Mouse (Mus musculus) gastrocnemius, postnatal 36 days (tissue): Measurements from ENCODE around the gene Tasp1. TPM values are rescaled to one million over a fixed set of nuclear protein-coding genes. Genes with fewer than 3 reads are reported as not detected.
"Not testable (repeated sequence)": the region's sequence is repeated elsewhere in the genome, so short reads cannot be mapped to it uniquely, and the experiment has no call there.

Experiments used
- DNase-seq, 2 experiments: peaks; one replicate each; pipeline ENCODE4 v3.0.0; 2022
- intact Hi-C: fragments of 180-260 bp; cut with DNase I; formaldehyde crosslinking; loops from one replicate; pipeline ENCODE4 v1.15.1; 2025
- total RNA-seq, 2 experiments: library from RNA; stranded (reverse); gene quantifications; 2 replicates each; pipeline ENCODE4 v1.2.3; 2021

The Tasp1 gene
- total RNA-seq, 2 experiments from 2014 or later: 4.6 to 5.2 TPM

DNA sequence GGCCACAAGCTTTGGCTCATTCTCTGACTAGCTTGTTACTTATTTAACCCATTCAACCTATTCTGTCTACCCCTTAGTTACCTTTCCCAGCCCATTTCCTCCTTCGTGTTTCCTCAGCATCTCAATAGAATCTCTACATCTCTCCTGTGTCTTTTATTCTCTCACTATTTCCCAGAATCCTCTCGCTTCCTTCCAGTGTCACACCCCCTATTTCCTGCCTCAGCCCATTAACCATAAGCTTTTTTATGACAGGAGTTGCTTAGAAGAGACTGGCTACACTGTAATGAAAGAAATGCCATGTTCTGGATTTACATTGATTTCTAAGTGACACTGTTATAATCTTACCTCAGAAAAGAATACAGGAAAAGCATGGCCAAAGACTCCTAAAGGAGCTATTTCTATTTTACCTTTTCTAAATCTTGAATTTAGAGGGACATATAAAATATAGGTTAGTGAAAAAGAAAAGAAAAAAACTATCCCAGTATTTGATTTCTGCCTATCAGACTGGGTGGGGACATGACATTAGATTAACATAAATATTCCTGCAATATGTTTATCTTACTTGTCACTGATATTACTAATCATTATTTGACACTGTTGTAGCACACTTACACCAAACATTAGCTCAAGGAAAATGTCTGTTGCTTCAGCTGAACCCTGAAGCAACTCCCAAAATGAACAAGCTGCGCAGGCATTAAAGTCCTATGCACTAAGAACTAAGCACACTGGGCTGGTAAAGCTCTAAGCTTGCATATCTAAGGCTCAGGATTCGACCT is 6.3 kb downstream of the Tasp1 start:
- intact Hi-C loops: no loop called here
- DNase-seq: no peak

DNA sequence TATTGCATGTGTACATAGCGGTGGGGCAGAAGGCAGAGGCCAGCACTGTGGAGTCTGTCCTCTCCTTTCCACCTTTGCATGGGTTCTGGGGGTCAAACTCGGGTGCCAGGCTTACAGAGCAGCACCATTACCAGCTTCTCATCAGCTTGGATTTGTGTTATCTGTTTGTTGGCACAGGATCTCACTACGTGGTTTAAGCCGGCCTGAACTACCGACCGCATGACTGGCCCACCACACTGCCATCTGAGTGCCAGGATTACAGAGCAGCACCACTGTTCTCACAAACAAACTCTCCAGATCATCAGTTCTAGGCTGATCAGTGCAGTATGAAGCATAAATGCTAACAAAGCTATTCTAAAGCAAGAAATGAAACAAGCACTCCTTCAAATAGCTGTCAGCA is 8.5 kb downstream of the Tasp1 start:
- intact Hi-C loops: no loop called here
- DNase-seq: no peak

DNA sequence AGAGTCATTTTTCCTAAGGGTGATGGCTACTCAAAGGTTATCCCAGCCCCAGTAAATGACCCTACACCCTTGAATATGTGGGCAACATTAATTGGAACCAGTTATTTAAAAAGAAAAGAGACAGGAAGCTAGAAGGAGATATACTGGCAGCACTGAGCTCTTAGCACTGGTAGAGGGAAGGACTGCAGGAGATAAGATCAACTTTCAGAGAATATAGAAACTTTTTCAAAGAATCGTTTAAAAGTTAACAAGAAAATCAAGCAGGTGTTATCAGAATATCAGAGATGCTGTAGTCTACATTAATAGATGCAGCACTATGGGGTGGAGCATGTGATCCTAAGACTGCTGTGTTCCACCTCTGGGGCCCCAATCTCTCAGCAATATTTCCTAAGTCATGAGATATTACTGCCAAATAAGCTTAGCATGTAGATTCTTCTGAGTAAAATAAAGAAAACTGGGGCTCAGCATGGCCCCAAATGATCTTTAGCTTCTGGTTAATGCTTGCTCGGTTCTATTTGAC is 14.9 kb downstream of the Tasp1 start:
- intact Hi-C loops: no loop called here
- DNase-seq: no peak

- no peak for DNase-seq
- intact Hi-C loops: no loop called here
Observed at GRCm38 (mm10) chr2:140042522-140043131, 24.0 kb downstream of the Tasp1 start.

- DNase-seq: no peak
- intact Hi-C loops: no loop called here
Observed at GRCm38 (mm10) chr2:140042081-140042480, 24.5 kb downstream of the Tasp1 start.

- intact Hi-C loops: no loop called here
- DNase-seq: no peak
Observed at GRCm38 (mm10) chr2:140037459-140037858, 29.1 kb downstream of the Tasp1 start.

DNA sequence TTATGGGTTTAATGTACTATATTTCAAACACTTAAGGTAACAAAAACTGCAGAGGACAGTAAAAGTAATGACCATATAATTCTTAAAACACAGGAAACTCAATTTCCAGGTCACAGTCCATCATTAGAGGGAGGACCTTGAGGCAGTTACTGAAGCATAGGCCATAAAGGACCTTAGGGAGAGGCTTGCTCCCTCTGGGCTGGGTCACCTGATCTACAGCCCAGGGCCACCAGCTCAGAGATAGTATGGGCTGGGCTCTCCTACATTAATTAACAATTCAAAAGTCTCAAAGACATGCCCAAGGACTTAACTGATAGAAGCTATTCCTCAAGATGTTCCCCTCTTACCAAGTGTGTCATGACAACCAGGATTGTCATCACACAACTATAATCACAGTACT is 29.8 kb downstream of the Tasp1 start:
- intact Hi-C loops: no loop called here
- no peak for DNase-seq

DNA sequence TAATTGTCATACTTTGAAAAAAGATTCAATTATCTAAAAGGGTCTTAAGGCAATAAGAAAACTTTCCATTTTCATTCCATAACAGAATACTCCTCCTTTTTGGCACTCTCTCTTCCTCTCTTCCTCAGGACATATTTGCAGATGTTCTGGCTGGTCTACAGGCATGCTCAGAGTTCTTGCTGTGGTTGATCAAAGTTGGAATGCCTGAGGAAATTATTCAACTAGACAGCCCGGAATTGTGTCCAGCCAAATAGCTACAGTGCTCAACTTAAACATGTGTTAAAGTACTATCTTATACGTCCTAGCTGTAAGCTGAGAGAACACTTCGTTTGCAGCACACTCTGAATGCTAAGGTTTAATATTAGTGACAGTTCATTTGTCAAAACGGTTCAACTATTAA is 41.7 kb downstream of the Tasp1 start:
- DNase-seq: no peak
- intact Hi-C loops: no loop called here

DNA sequence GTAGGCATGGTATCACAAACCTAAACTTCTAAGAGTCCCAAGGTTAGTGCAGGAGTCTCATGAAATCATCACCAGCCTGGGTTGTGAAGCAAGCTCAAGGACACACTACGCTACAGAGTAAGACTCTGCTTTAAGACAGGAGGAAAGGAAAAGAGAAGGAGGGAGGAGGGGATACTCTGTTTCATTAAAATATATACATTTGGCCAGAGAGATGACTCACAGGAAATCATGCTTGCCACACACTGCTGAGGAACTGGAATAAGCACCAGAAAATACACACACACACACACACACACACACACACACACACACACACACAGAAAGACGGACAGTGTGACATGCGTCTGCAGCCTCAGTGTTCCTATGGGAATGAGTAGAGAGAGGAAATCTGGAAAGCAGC is 59.2 kb downstream of the Tasp1 start:
- intact Hi-C loops: no loop called here
- DNase-seq: no peak

- intact Hi-C loops: no loop called here
- no peak for DNase-seq
Observed at GRCm38 (mm10) chr2:139998170-139998569, 68.4 kb downstream of the Tasp1 start.

- DNase-seq, intact Hi-C loops: not testable (repeated sequence)
Observed at GRCm38 (mm10) chr2:139989907-139990306, 76.7 kb downstream of the Tasp1 start.

DNA sequence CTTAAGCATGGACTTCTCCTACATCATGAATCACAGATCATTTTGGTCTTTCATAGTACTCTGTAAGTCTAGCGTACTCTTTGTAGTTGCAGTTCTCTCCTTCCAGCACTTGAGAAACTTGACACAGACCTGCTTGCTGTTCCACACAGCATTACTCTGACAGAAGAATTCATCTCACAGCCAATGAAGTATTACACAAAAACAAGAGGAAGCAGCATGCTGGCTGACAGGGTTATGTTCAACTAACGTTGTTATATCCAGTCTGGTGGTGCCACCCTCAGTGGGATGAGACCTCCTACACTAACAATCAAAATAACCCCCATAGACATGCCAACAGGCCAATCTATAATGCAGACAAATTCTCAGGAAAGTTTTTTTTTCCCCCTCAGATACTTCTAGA is 99.2 kb downstream of the Tasp1 start:
- intact Hi-C loops: loop anchor here (10.0 kb wide), 1 partner anchor 193 kb away; no protein-coding TSS in a partner anchor
- DNase-seq: no peak

GRCm38 (mm10) chr2:139966288-139966687 is 100.3 kb downstream of the Tasp1 start:
- intact Hi-C loops: loop anchor here (10.0 kb wide), 1 partner anchor 191 kb away; no protein-coding TSS in a partner anchor
- DNase-seq: no peak

- no peak for DNase-seq
- intact Hi-C loops: no loop called here
Observed at GRCm38 (mm10) chr2:139948843-139949242, 117.8 kb downstream of the Tasp1 start.

- intact Hi-C loops: no loop called here
- DNase-seq: no peak
Observed at GRCm38 (mm10) chr2:139937581-139937980, 129.0 kb downstream of the Tasp1 start.

- DNase-seq: no peak
- intact Hi-C loops: no loop called here
Observed at GRCm38 (mm10) chr2:139934577-139934976, 132.0 kb downstream of the Tasp1 start.

GRCm38 (mm10) chr2:139934033-139934572 is 132.5 kb downstream of the Tasp1 start:
- intact Hi-C loops: no loop called here
- DNase-seq: no peak

GRCm38 (mm10) chr2:139932211-139932610 is 134.4 kb downstream of the Tasp1 start:
- intact Hi-C loops: no loop called here

DNA sequence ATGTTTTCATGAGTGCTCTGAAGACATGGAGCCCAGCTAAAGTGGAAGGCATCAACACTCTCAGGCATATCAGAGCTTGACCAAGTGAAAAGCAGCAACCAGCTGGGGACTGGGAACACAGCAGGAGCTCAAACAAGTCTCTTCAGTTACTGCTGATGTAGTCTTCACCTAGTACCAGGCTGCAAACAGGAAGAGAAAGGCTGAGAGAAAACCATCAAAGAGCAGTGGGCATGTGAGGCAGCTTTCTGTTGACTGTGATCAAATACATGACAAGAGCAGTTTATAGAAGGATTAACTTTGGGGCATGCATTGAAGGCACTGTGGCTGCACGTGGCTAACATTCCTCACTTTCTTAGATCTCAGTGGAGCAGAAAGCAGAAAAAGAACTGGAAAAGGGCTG is 141.7 kb downstream of the Tasp1 start:
- intact Hi-C loops: no loop called here

More at GRCm38 (mm10) chr2:139932211-139932610, 134.4 kb downstream of the Tasp1 start:
- no peak for DNase-seq

DNA sequence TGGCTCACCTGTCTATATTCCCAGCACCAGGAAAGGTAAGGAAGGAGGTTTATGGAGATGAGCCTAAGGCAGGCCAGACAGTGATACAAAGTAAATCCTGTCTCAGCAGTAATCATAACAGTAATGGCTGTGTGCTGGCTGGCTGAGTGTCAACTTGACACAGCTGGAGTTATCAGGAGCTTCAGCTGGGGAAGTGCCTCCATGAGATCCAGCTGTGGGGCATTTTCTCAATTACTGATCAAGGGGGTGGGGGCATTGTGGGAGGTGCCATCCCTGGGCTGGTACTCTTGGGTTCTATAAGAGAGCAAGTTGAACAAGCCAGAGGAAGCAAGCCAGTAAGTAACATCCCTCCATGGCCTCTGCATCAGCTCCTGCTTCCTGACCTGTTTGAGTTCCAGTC is 145.2 kb downstream of the Tasp1 start:
- DNase-seq, intact Hi-C loops: not testable (repeated sequence)

More for the DNA sequence above, 141.7 kb downstream of the Tasp1 start:
- no peak for DNase-seq

DNA sequence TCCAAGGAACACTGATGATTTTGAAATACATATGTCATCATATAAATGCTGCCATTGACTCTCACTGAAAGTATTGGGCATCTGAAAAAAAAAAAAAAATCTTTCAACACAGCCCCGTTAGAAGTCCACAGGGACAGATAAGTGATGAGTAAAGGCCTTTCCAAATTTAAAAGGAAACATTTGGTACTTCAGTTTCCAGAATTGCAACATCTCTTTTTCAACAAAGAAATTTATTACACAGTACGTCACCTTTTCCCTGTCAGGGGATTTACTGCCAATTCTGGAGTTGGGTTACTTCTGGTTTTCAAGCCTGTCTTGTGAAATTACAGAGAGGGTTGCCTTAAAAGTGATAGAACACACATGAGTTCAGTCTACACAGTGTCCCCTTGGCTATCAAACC is 146.8 kb downstream of the Tasp1 start:
- DNase-seq: no peak
- intact Hi-C loops: no loop called here
